20 mouse cellular contexts compared by ENCODE assay signal in genomic region chr9:65697992-65698391, GRCm38 (mm10). TPM values are rescaled to one million over a fixed set of nuclear protein-coding genes. Genes with fewer than 3 reads are reported as not detected.
DNase-seq lines count a peak whose midpoint lies in the region; TF ChIP-seq lines count a peak whose summit lies in the region.
"Had no signal": no experiment of that assay in that cellular context is flagged by ENCODE, and none has a peak within 500 bp of the region (broad histone marks: within the 10 kb centered on the region; RNA-seq: fewer than 3 reads in every experiment).

No protein-coding gene starts in this region.

- no peaks in the 10 kb centered on the region; the same call in 1 of the 2 replicates for H3K4me1 ChIP-seq in liver, adult 2 months (ENCODE audit: control insufficient read depth, insufficient read depth, low read length)
- H3K4me1 ChIP-seq: embryonic facial prominence, embryonic 12.5 days had no signal

- intact Hi-C loops in heart, postnatal 36 days (cut with DNase I) = loop anchor here (10.0 kb wide), 1 partner anchor 307 kb away; no protein-coding TSS in a partner anchor

- no peak overlapping the region for H3K4me3 ChIP-seq in liver, adult 2 months (ENCODE audit: insufficient read depth, low read depth, low read length)
- H3K4me3 ChIP-seq: embryonic facial prominence, embryonic 10.5 days; embryonic facial prominence, embryonic 12.5 days; forebrain, embryonic 13.5 days; forebrain, embryonic 15.5 days had no signal

- no peaks in the 10 kb centered on the region; the same call in 1 of the 2 replicates for H3K79me2 ChIP-seq in liver, adult 2 months (ENCODE audit: control insufficient read depth, insufficient read depth, low read length)

- peak; percentile 82 for DNase-seq in heart, adult 11 months
- DNase-seq in heart, postnatal 36 days = no peak
- DNase-seq in kidney, adult 9 months = peak; percentile 17
- no peak for DNase-seq in kidney, adult 11 months
- peak; percentile 80 for DNase-seq in liver, adult 2 months (ENCODE audit: extremely low read depth, low read depth, low spot score)
- DNase-seq in liver = no peak
- peak; percentile 65 for DNase-seq in gonadal fat pad, adult 2 months (ENCODE audit: low read depth)
- no peak for DNase-seq in yolk sac, embryonic 10.5 days (ENCODE audit: low spot score)
- DNase-seq: adrenal gland, adult 8-10 months; adrenal gland, postnatal 14 days; adrenal gland, postnatal 36 days; cerebellum, adult 11-12 months; cerebellum, adult 2 months; cerebellum, adult 9-10 months; cerebellum, postnatal 10 days; cerebellum, postnatal 25 days had no signal

- no peak overlapping the region for H3K9ac ChIP-seq in liver, adult 2 months (ENCODE audit: low read depth, low read length)
- H3K9ac ChIP-seq: embryonic facial prominence, embryonic 12.5 days; forebrain, embryonic 13.5 days; forebrain, embryonic 15.5 days had no signal

- peaks cover 21% of the 10 kb centered on the region for H3K36me3 ChIP-seq in liver, adult 2 months (ENCODE audit: control insufficient read depth, insufficient read depth, low read length)

- no peaks in the 10 kb centered on the region for H3K27me3 ChIP-seq in liver, adult 2 months (ENCODE audit: control insufficient read depth, insufficient read depth, low read length)
- H3K27me3 ChIP-seq: embryonic facial prominence, embryonic 12.5 days; forebrain, embryonic 13.5 days; forebrain, embryonic 15.5 days had no signal

- H3K27ac ChIP-seq in liver, adult 2 months (replicated peaks; ENCODE audit: insufficient read depth, low read depth, low read length) = 0 out of 2 replicates have a peak overlapping the region, but pooled peaks have one; percentile 31
- H3K27ac ChIP-seq: embryonic facial prominence, embryonic 10.5 days; embryonic facial prominence, embryonic 12.5 days; forebrain, embryonic 13.5 days had no signal

- TF ChIP-seq CTCF in liver, adult 2 months (IDR thresholded peaks at IDR 0.05; ENCODE audit: low read depth, low read length) = no peak

- TF ChIP-seq POLR2A in liver, adult 2 months (IDR thresholded peaks at IDR 0.05; ENCODE audit: extremely low read depth, insufficient read depth, low read length) = no peak

RNA-seq across cellular contexts. Expression of gene Oaz2, which starts 30.2 kb away (rescaled TPM):
- 100 to 1,000 TPM; 225 to 237 TPM for total RNA-seq in heart, postnatal 36 days (2021)
- total RNA-seq in liver, adult 2 months (2014; rRNA removed) = 14.7 and 20.6 TPM in 2 replicates
- polyA plus RNA-seq in liver, adult 2 months (2012; rRNA removed) = 27.5 and 29.6 TPM in 2 replicates
- 97.5 and 99.6 TPM in 2 replicates for polyA plus RNA-seq in gonadal fat pad, adult 2 months (2012; rRNA removed)

Comparison
In these comparisons a context has a peak if more than half of its experiments do, and no peak if none do; other contexts are left out.
1. DNase-seq: peak in heart, adult 11 months (single experiment), kidney, adult 9 months (single experiment), liver, adult 2 months (single experiment) and gonadal fat pad, adult 2 months (single experiment); none in heart, postnatal 36 days (0 of 2), kidney, adult 11 months (single experiment), liver (single experiment) and yolk sac, embryonic 10.5 days (single experiment).
2. RNA of gene Oaz2, which starts 30.2 kb away (total RNA-seq): 225 to 237 TPM in heart, postnatal 36 days; 14.7 to 20.6 TPM in liver, adult 2 months; every median in the first group is over 10 times any median in the second.